Mouse (Mus musculus): ENCODE measurements around the gene Ddx42.

GRCm38 (mm10) chr11:106276454-106276853 is 59.7 kb downstream of the Ddx42 start, which contains the start of gene Tcam1:
- TF ChIP-seq CTCF (IDR thresholded peaks at IDR 0.05; ENCODE audit: low read depth) (peak; percentile 75), EP300 (IDR thresholded peaks at IDR 0.05; ENCODE audit: low read depth) (no peak)

Measured in heart, postnatal 0 days (tissue).